Mouse (Mus musculus) midbrain, embryonic 12.5 days (tissue): Measurements from ENCODE around the gene Fastk. TPM values are rescaled to one million over a fixed set of nuclear protein-coding genes. Genes with fewer than 3 reads are reported as not detected.
A peak's percentile ranks its signal among the peaks of the same experiment; 100 is the strongest.

Experiments
- ATAC-seq: fragments of 200-750 bp; cut with Nextera tagmentation; 2 replicates; pipeline ENCODE4 v1.8.0; 2017; ENCODE audit warnings: low read depth, moderate TSS enrichment, moderate library complexity; ENCODE audit not compliant: low FRiP score
- H3K27ac ChIP-seq: fragments of 300-500 bp; sonication (generic); replicated peaks from 2 replicates; pipeline ENCODE4 v1.5.1; 2016; ENCODE audit warnings: mild to moderate bottlenecking
- H3K27me3 ChIP-seq: fragments of 300-500 bp; sonication (generic); 2 replicates; pipeline ENCODE4 v1.6.1; 2016; ENCODE audit warnings: mild to moderate bottlenecking
- H3K36me3 ChIP-seq: fragments of 300-500 bp; sonication (generic); 2 replicates; pipeline ENCODE4 v1.6.1; 2016
- H3K4me1 ChIP-seq: fragments of 300-500 bp; sonication (generic); 2 replicates; pipeline ENCODE4 v1.6.1; 2016
- H3K4me2 ChIP-seq: fragments of 300-500 bp; sonication (generic); replicated peaks from 2 replicates; pipeline ENCODE4 v1.6.1; 2016; ENCODE audit warnings: mild to moderate bottlenecking, moderate library complexity
- H3K4me3 ChIP-seq: fragments of 300-500 bp; sonication (generic); 2 replicates; pipeline ENCODE4 v1.5.1; 2016; ENCODE audit warnings: mild to moderate bottlenecking
- H3K9ac ChIP-seq: fragments of 300-500 bp; sonication (generic); replicated peaks from 2 replicates; pipeline ENCODE4 v1.6.1; 2016; ENCODE audit warnings: mild to moderate bottlenecking, moderate library complexity
- H3K9me3 ChIP-seq: fragments of 300-500 bp; sonication (generic); 2 replicates; pipeline ENCODE4 v1.6.1; 2016; ENCODE audit warnings: mild to moderate bottlenecking
- WGBS: fragments of 180-500 bp; shearing (Covaris S2); methylation state at CpG from one replicate; pipeline ENCODE4 v1.1.7; 2016; 5-methylcytosine and 5-hydroxymethylcytosine counted together
- polyA plus RNA-seq: library from polyadenylated mRNA; unstranded; fragments of >200 nt; fragmentation: Nextera tagmentation; extraction: Ambion mirVana; gene quantifications from 2 replicates; pipeline ENCODE4 v1.2.1, GENCODE M21; 2016

The Fastk gene
- polyA plus RNA-seq, 1 experiment from 2014 or later = 116 TPM

DNA sequence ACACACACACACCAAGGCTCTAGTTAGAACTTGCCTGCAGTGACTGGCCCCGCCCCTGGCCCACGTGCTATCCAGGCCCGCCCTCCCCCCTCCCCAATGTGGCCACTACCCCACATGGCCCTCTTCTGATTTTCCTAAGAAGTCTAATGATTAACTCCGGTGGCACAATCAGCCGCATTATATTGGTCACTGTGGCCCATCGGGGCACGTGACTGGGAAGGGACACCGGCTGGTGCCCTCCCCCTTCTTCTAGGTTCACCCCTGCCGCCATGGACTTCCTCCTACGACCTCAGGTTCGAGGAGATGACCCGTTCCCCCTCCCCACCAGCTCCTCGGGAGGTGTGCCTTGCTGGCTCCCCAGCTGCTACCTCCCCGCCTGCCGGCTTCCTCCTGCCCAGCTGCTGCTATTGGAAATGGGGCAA lies 17.1 kb downstream of the Fastk start:
- Histone ChIP-seq H3K27ac (peak overlapping the region; percentile 26; the same call in 1 of the 2 replicates), H3K27me3 (peaks cover 22% of the 10 kb centered on the region), H3K4me2 (peak overlapping the region; percentile 85), H3K4me3 (0 out of 2 replicates have a peak overlapping the region, but pooled peaks have one; percentile 4), H3K9me3 (no peaks in the 10 kb centered on the region), H3K4me1 (peaks cover 45% of the 10 kb centered on the region), H3K36me3 (peaks cover 40% of the 10 kb centered on the region), H3K9ac (0 out of 2 replicates have a peak overlapping the region, but pooled peaks have one; percentile 4)
- ATAC-seq = no peak
- WGBS = 8% methylated on average over 14 of the region's 15 CpGs

DNA sequence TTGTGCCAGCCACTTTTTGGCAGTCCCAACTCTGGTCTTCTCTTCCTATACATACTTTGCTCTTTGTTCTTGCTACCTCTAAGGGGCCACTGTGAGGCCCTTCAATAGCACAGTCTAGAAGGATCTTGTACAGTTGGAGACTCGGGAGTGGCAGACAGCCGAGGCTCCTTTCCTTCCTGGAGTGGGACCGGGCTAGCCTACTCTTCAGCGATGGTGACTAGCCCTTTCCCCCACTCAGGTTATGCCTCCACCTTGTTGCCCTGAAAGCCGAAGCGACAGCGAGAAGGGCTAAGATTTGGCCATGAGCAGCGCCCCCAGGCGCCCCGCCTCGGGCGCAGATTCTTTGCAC lies 17.8 kb downstream of the Fastk start:
- Histone ChIP-seq H3K9ac (peak overlapping the region; percentile 64), H3K36me3 (peaks cover 33% of the 10 kb centered on the region), H3K27ac (no peak overlapping the region), H3K4me2 (peak overlapping the region; percentile 85), H3K4me1 (peaks cover 52% of the 10 kb centered on the region), H3K4me3 (0 out of 2 replicates have a peak overlapping the region, but pooled peaks have one; percentile 1), H3K9me3 (no peaks in the 10 kb centered on the region), H3K27me3 (peaks cover 22% of the 10 kb centered on the region)
- WGBS = 15% methylated on average over 12 of the region's 12 CpGs
- no peak for ATAC-seq

DNA sequence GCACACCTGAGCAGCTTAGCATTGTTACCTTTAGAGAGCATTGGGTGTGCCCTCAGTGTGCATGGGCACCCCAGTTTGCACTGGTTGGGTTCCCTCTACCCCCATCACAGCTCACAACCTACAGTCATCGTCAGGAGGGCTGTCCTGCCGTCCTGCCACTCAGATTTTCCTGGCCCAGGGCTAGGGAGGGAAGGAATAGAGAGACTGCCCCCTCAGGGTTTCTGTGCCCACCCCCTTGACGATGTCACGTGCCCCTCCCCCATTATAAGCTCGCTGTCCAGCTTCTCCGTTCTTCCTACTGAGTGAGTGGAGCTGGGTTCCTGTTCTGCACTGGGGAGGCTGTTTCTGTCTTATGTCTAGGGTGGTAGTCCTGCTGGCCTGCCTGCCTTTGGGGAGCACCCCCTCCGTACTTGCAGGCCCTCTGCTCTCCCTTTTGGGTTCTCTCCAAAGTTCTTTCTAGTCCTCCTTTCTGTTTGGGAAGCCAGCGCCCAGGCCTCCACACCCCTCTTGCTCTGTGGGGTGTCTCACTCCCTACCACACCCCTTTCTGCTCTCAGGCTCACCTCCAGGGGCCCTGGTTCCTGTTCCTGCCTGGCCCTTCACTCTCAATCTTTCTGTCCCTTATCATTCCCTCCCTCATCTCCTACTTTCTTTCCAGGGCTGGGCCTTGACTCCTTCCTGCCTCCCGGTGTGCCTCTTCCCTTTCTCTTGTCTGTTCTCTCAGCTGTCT lies 18.4 kb downstream of the Fastk start:
- no peaks in the 10 kb centered on the region for H3K9me3 ChIP-seq
- WGBS = 9% methylated on average over 9 of the region's 9 CpGs
- peaks cover 28% of the 10 kb centered on the region for H3K36me3 ChIP-seq
- H3K27me3 ChIP-seq = peaks cover 22% of the 10 kb centered on the region
- no peak for ATAC-seq
- H3K27ac ChIP-seq = no peak overlapping the region
- H3K4me1 ChIP-seq = peaks cover 55% of the 10 kb centered on the region
- H3K4me2 ChIP-seq = peak overlapping the region; percentile 85
- peak overlapping the region; percentile 64 for H3K9ac ChIP-seq
- H3K4me3 ChIP-seq = peak overlapping the region; percentile 62

DNA sequence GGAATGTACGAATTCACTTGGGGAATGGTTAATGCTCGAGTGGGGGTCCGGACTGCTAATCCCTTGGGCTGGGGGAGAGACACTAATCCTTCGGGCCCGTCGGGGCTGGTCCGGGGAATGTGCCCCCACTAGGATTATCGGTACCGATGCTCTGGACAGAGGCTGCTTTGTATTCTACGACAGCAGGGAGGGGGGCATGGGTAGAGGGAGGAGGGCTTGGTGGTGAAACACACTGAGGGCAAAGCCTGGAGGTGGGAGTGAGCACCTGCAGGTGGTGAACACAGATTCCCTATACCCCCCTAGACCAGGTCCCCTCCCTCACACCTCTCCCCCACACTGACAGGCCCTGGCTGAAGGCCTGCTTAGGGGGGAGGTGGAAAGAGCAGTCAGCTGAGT lies 19.1 kb downstream of the Fastk start:
- H3K36me3 ChIP-seq = peaks cover 26% of the 10 kb centered on the region
- H3K4me2 ChIP-seq = peak overlapping the region; percentile 85
- H3K4me3 ChIP-seq = peak overlapping the region; percentile 62
- peak overlapping the region; percentile 64 for H3K9ac ChIP-seq
- no peaks in the 10 kb centered on the region for H3K9me3 ChIP-seq
- WGBS = 1% methylated on average over 10 of the region's 10 CpGs
- H3K27me3 ChIP-seq = peaks cover 22% of the 10 kb centered on the region
- peaks cover 55% of the 10 kb centered on the region for H3K4me1 ChIP-seq
- peak overlapping the region; percentile 91 for H3K27ac ChIP-seq
- no peak for ATAC-seq

DNA sequence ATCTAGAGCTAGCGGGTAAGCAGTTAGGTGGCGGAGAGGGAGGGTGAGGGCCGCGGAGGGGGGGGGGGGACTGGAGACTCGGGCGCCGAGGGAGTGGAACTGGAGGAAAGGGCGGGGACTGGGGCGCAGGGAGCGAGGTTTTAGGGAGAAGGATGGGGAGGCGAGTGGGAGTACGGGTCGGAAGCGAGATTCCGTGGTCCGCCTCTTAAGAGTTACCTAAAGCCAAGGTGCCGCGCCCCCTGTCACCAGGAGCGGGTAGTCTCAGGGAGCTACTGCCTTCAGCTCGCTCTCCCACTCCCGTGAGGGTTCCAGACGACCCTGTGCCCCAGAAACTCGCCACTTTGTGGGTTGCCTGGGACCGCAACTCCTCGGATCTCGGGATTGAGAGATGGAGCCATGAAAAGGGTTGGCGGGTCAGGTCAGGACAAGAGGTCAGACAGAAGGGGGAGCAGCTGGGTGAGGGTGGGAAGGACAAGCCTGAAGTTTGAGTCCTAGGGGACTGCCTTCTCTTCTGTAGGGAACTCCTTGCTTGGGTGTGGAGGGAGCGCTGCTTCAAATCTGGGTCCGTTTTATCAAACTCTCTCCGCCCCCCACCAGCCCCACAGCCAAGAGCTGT lies 19.6 kb downstream of the Fastk start:
- H3K9me3 ChIP-seq = no peaks in the 10 kb centered on the region
- peak overlapping the region; percentile 64 for H3K9ac ChIP-seq
- H3K27me3 ChIP-seq = peaks cover 22% of the 10 kb centered on the region
- peaks cover 55% of the 10 kb centered on the region for H3K4me1 ChIP-seq
- peak overlapping the region; percentile 62 for H3K4me3 ChIP-seq
- peak overlapping the region; percentile 91 for H3K27ac ChIP-seq
- no peak for ATAC-seq
- H3K4me2 ChIP-seq = peak overlapping the region; percentile 85
- peaks cover 22% of the 10 kb centered on the region for H3K36me3 ChIP-seq
- whole genome bisulfite sequencing = 0% methylated on average over 25 of the region's 30 CpGs

DNA sequence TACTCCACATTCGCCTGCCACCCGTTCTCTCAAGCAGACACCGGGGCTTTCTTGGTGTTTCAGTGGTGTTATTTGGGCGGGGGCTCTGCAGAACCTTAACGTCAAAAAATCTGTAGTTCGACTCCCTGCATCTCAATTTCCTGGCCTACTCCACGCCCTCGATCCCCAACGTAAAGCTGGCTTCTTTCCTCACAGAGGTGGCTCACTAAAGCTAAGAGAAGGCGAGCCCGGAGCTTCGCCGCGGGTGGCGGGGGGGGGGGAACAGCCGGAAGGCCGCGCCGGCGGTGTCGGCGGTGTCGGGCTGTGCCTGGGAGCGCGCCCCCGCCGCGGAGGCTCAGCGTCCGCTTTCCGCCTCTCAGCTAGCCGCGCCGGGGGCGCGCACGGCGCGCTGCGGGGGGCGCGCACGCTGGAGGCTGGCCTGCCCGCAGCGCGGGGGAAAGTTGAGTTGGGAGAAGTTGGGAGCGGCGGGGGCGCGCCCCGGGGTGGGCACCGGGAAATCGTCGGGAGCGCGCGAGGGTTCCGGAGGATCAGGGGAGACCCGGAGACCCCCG lies 20.2 kb downstream of the Fastk start:
- under 1% methylated on average over 40 of the region's 60 CpGs for WGBS
- no peak for ATAC-seq
- Histone ChIP-seq H3K9ac (peak overlapping the region; percentile 64), H3K36me3 (peaks cover 22% of the 10 kb centered on the region), H3K4me1 (peaks cover 55% of the 10 kb centered on the region), H3K9me3 (no peaks in the 10 kb centered on the region), H3K4me3 (peak overlapping the region; percentile 62), H3K4me2 (peak overlapping the region; percentile 85), H3K27me3 (peaks cover 22% of the 10 kb centered on the region), H3K27ac (peak overlapping the region; percentile 91)

DNA sequence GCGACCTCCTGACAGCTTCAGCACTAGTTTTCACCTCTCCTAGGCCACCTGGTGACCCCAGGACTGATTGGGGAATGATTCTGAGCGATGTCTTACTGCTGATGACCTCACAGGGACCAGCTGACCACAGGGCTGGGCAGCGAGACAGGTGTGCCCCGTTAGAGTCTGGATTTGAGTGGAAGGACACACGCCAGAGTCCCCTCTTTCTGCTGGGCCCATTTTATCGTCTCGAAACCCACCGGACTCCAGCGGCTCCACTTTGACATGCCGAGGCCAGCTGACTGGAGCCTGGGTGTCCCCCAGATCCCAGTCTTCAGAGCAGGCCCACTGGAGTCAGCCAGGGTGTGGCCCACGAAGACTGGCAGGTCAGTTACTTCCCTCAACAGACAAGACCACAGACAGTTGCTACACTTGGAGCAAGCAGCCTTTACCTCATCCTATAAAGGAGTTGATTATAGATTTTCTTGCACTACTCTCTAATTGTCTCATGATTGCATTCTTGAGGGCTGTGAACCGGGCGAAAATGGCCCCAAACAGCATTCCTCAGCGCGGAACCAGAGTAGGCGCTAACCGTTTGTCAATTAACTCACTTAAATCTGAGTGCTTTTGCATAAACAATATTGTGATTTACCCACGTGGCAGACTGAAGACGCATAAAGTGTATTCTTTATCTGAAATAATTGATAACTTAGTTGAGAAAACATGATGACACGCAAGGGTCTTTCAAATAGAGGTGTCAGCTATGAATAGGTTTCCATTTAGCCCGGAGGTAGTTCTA lies 20.9 kb downstream of the Fastk start:
- Histone ChIP-seq H3K27ac (peak overlapping the region; percentile 91), H3K4me2 (peak overlapping the region; percentile 85), H3K9me3 (no peaks in the 10 kb centered on the region), H3K4me3 (peak overlapping the region; percentile 62), H3K27me3 (peaks cover 22% of the 10 kb centered on the region), H3K9ac (peak overlapping the region; percentile 64), H3K36me3 (peaks cover 22% of the 10 kb centered on the region), H3K4me1 (peaks cover 55% of the 10 kb centered on the region)
- ATAC-seq = no peak; the same call in none of the 2 replicates
- 16% methylated on average over 21 of the region's 21 CpGs for WGBS

DNA sequence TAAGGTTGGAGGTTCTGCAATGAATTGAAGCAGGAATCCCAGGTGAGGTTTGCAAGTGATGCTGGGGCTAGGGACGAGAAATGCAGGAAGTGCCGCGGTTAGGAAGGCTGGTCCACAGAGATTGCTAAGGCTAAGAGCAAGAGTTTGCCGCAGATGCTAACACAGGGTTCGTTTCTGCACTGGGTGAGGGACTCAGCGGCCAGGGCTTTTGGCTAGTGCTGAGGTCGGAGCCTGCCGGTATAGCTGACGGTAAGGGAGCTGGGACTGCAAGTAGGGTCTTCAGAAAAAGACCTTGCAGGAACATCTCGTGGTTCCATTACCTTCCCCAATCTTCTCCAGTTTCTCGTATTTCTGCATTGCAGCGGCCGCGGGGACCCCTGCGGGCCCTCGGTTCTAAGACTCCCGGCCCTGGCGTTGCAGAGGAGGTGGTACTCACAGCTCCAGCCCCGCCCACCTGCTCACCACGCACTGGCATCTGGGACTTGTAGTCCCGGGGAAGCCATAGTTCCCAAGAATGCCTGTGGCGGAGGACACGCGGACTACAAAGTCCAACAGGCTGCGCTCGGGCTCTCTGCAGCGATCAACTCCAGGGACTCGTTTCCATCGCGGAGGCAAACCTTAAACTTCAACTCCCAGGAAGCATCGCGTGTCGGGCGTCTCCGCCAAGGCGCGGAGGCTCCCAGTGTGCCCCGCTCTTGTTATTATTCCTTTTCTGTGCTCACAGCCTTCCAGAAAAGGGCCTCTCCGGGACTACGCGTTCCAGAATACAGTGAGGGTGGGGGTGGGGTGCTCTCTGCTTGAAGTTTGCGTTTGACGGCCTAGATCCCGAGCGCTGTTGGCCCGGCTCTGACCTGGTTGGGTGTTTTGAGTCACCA lies 21.7 kb downstream of the Fastk start, which contains the start of the genes Cdk5 and Slc4a2:
Cdk5 (minus strand) TSS at position 402 of the 875 bp plus-strand sequence.
Slc4a2 (plus strand) TSS at position 709 of the 875 bp plus-strand sequence.
- Histone ChIP-seq H3K4me3 (peak within 1 kb of the TSS; percentile 62), H3K27me3 (peaks cover 17% of the 10 kb centered on the region), H3K9ac (peak within 1 kb of the TSS; percentile 75), H3K27ac (peak within 1 kb of the TSS; percentile 91), H3K4me1 (peaks cover 50% of the 10 kb centered on the region), H3K36me3 (peaks cover 26% of the 10 kb centered on the region), H3K4me2 (peak within 1 kb of the TSS; percentile 85), H3K9me3 (no peaks in the 10 kb centered on the region)
- ATAC-seq = peak; percentile 92
- under 1% methylated on average over 46 of the region's 46 CpGs for WGBS

DNA sequence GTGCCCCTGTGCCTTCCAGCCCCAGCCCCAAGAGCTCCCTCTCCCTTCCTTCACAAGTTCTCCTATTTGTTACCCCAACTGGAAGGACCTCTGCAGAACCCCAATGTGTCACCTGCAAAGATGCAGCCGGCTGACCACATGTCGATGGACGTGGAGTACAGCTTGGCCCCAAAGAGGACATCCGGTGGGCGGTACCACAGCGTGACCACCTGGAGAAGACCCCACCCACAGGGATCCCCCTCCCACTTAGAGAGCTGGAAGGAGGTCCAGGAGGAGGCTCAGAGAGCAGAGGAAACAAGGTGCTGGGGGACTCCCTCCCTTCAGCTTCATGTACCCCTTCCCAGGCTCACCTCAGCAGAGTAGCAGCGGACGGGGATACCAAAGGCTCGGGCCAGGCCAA lies 24.7 kb downstream of the Fastk start:
- Histone ChIP-seq H3K9me3 (no peaks in the 10 kb centered on the region), H3K4me1 (peaks cover 29% of the 10 kb centered on the region), H3K27me3 (no peaks in the 10 kb centered on the region), H3K4me3 (no peak overlapping the region), H3K4me2 (no peak overlapping the region), H3K27ac (no peak overlapping the region), H3K36me3 (peaks cover 26% of the 10 kb centered on the region), H3K9ac (no peak overlapping the region)
- 90% methylated on average over 9 of the region's 9 CpGs for WGBS
- no peak for ATAC-seq

DNA sequence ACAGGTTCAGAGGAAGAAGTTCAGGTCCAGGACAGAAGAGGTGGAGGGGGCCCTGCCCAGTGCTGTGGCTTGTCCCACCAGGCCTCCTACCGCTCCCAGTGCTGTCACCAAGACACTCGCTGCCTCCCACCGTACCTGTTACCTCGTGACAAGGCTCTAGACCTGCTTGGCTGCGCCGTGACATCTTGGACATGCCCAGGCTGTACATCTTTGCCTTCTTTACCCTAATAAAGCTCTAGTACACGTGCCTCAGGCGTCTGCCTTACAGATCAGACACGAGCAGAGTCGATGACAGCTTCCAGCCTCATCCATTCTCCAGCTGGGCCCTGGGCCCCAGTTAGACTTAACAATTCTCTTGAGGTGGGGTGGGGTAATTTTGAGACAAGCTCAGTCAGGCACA lies 27.5 kb downstream of the Fastk start:
- WGBS = 87% methylated on average over 10 of the region's 10 CpGs
- Histone ChIP-seq H3K4me3 (no peak overlapping the region), H3K36me3 (peaks cover 26% of the 10 kb centered on the region), H3K4me2 (no peak overlapping the region), H3K27ac (no peak overlapping the region), H3K9me3 (no peaks in the 10 kb centered on the region), H3K27me3 (peaks cover 4% of the 10 kb centered on the region; the same call in 1 of the 2 replicates), H3K4me1 (peaks cover 15% of the 10 kb centered on the region), H3K9ac (no peak overlapping the region)
- ATAC-seq = no peak
